Mouse (Mus musculus) adrenal gland (tissue): ENCODE data around the gene Nrxn3.

Source experiments
- intact Hi-C: fragments of 180-260 bp; cut with DNase I; formaldehyde crosslinking; loops from one replicate; pipeline ENCODE4 v1.15.1; 2025

Nrxn3 gene

DNA sequence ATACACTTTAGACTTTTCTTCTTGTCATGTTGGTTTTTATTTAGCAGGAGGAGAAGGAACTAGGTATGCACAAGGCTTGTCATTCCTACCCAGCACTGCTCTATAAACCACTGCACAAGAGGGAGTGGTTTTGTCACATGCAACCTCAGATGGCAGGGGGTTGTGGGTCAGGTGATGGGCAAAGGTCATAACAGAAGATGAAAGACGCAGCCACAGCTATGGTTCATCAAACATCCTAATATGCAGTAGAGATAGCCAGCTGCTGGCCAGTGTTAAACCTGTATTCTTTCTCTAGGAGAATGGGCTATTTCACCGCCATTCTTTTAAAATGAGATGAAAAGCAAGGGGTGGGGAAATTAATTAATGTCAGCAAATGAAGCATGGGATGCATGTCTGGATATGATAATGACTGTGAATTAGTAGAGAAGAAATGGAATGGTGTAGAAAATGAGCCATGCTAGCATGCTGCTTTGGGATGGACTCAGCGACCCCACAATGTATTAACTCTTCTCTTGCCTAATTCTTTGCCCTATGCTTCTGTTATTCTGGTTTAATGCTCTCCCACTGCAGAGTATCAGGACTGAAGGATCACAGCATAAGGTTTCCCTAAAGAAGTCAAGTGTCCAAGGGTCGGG is 313.4 kb downstream of the Nrxn3 start:
- intact Hi-C loops, result no loop called here

DNA sequence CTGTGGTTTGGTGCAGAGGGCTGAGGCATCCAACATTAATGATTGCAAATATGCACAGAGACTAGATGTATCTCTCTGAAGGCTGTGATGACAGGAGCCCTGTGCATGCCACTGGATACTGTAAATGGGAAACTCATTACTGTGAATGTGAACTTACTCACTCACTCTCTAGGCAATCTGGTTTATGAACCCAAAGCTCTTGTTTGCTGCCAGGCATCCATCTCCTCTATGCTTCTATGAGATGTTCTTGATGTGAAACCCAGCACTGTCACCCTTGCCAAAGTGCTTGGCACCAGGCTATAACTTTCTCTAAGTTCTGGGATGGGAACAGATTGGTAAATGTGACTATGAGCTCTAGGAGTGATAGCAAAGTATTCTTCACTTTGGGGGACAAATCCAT is 317.5 kb downstream of the Nrxn3 start:
- intact Hi-C loops, result no loop called here

DNA sequence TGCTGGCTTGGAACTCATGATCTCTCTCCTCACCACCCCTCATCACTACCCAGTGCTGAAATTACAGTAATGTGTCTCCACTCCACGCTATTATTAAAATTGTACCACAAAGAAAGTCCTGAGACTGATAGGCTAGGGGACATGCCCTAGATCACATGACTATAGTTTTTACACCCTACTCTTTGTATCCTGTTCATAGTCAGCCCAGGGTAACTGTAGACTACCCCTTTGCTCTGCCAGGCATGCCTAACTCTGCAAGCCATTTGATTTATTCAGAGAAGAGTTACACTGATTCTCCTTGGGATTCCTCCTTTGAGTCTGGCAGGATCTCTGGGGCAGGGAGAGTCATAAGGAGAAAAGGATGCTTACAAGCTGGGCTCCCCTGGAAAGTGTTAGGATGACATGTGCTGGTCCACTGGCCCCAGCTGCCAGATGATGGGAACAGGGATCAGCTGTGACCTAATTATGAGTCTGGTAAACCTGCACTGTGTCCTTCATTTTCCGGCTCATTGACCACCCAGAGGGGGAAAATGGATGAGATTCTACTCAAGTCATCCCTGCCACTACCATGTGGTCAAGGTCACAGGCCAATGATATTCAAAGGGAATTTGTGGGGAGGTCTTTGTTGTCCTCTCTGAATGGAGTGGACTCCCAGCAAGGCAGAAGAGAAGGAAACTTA is 318.9 kb downstream of the Nrxn3 start:
- intact Hi-C loops, result no loop called here

DNA sequence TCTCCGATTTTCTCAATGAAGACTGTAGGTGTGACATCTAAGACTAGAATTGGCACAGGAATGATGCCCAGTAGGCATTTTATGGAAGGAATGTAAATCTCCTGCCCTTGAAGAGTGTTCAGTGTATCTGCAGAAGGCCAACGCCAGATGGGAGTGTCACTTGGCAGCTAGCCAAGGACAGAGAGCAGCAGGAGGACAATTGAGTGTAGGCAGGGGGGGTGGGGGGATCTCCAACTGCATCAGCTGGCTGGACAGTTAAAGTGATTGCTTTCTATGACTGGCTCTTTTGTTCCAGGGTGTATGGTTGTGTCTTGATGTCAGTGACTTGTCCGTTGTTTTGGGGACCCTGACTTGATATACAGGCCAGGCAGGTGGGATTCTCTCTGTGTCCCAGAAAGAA is 326.6 kb downstream of the Nrxn3 start:
- intact Hi-C loops, result no loop called here

DNA sequence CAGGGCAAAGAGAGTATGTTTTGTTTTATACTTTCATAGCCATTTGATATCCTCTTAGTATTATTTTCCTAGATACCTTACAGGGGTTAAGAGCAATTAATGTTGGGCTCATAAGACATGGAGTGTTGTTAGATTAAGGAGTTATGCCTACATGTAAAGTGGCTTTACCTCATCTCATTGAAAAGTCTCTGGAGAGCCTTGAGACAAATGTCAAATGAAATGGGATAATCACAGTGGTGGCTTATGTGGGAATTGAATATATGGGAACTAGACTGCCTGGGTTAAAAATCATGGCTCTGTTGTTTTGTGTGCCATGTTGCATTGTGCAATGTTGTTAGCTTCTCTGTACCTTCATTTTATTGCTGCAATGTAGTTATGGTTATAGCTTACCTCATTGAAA is 327.0 kb downstream of the Nrxn3 start:
- intact Hi-C loops, result no loop called here

DNA sequence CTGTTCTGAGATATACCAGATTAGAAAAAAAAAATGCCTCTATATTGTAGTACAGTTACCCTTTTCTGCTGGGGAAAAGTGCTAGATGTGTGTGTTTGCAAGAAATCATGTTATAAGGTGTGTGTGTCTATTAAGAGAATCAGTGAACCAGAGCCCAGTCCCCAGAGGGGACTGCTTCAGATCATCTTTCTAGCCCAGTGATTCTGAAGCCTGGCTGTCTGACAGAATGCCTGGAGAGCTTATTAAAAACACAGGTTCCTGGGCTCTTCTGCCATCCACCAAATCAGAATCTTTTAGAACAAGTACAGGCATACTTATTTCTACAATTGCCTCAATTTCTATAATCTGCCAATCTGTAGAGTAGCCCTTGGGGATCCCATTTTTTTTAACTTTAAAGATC is 349.8 kb downstream of the Nrxn3 start:
- intact Hi-C loops, result no loop called here

DNA sequence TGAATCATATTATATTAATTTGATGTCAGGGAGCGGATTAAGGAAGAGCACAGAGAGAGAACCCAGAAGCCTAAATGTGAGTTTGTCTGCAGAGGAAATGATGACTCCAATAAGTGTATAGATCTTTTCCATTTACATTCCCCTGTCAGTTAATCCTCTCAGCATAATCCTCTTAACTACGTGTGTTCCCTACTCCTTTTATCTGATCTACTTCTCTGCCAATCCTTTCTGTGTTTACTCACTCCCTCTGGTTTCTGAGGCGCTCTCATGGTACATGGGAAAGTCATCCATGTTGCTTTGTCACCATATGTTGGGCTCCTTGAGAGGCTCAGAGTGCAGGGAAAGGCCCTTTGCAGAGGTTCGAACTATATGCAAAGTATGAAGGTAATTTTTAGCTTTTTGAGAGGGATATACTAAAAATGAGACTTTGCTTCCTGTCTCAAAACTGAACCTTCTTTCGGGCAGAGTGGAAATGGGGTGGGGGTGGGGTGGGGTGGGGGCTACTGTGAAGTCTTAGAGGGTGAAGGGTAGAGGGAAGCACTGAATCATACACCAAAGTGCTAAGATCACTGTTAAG is 350.6 kb downstream of the Nrxn3 start:
- intact Hi-C loops, result no loop called here

DNA sequence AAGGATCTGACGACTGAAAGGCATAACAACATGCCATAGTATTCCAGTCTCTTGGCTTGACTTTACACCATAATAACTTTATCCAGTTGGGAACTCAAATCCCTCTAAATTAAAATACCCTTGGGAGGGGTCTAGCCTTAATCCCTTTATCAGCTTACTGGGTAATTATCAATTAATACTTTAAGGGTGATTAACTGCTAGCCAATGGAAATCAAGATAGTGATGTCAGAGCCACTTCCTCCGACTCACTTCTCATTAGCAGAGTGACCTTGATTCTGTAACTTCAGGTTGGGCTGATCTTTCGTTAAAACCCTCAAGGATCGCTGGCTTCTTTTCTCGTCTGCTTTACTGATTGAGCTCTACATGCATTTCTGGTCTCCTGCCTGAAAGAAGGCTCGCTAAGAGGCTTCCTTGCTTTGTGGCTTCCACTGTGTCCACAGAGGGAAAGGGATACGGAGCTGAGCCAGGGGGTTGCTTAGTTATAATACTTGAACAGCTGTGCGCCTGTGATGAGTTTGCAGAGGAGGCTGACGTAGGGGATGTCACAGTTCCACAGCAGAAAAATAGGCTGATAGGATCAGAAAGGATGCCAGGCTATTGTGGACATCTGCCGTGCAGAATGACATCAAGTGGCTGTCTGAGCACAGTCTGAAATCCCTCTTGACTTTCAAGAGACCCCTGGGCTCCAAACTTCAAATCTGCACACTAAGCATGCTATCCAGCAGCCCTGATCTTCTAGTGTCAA is 352.0 kb downstream of the Nrxn3 start:
- intact Hi-C loops, result no loop called here

DNA sequence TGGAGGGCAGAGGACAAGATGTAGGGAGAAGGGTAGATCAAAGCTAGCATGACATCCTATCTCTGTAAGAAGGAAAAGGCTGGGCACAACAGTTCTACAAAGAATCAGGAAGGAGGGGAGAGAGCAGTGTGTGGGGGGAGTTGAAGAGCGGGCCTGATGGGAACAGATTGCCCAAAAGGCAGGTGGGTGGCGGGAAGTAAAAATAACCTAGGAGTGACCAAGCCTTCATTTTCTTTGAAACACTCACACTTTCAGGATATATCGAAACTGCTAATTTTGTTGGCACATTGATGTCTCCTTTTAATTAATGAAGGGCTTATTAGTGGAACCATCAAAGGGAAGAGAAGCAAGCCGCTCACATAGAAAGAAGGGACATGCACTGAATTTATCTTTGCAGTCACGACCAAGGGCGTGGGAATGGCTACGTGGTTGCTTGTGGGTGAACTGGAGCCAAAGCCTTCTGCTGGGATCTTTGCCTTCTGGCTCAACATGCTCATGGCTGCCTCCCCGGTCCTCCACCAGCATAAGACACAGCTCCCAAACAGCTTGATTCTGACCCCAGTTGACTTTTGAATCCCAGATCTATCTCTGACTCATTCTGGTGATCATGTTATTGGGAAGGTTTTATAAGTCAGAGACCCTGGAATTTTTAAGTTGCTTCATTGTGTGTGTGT is 371.3 kb downstream of the Nrxn3 start:
- intact Hi-C loops, result no loop called here

DNA sequence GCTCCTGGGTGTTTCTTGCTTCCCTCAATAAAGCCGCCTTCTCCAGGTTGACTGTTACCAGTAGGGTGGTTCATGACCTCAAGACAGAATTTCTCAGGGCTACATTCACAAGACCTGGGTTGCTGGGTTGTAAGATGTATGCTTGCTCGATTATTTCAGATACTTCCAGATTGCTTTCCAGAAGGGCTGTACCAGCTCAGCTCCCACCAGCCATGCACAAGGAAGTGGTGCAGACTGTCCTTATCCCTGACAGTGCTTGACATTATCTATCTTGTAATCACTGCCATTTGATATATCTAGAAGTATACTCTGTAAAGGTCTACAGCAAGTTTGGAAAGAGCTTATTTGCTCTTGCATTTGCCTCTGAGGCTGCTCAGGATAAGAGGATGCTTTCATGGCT is 374.9 kb downstream of the Nrxn3 start:
- intact Hi-C loops, result no loop called here

DNA sequence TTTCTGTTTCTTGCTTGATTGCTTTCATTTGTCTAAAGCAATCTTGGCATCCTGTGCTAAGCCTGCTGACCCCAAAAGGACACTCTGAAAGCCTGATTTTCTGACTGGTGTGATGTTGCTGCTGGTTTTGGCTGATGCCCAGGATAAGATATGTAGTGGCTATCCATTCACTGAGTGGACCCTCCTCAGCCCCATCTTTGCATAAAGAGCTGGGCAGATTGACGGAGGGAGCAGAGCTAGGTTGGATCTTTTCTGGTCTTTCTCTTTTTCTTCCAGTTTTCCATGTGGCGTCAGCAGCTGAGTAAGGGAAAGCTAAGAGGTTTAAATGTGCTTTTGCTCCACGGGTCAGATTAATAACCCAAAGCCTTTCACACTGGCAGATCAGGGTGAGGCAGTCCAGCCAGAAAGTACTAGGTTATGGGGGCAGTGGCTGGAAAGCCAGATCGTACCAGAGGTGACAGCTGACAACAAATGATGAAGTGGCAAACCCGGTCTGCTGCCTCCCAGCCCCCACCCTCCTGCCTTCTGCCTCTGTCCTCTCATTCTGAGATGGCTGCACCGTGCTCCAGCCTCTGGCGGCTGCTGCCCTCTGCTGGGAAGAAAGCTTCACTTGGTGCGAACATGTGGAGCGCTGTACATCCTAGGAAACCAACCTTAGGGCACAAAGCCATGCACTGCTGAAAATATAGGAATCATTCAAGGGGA is 383.5 kb downstream of the Nrxn3 start:
- intact Hi-C loops, result loop anchor here (1.0 to 10.0 kb wide), 3 partner anchors 115 to 701 kb away; no protein-coding TSS in a partner anchor

DNA sequence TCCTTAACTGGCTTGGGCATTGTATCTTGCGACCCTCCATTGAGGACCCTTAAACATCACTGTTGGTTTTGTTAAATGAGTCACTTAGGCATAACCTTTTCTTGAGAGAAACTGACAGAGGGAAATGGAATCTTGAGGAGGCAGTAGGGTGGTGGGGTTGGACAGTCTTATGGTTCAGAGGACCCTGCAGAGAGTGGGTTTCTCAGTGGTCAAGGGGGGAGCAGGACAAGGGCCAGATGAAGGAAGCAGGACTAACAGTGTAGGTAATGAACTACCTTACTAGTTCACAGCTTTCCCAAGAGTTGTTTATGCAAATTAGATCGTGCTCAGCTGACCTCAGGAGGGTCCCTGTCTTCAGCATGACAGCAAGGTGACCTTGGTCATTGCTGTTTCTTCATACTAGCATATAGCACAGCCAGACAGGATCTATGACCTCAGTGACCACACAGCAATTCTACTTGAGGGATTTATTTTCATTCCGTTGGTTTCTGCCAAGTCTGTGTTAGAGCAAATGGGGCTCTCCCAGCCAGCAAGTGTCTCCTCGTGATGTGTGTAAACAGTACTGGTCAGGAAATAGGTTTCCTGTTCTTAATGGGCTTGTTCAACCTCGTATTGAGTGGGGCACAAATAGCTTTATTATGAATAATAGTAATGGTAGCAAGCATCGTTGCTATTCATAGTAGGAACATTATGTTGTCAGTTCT is 384.4 kb downstream of the Nrxn3 start:
- intact Hi-C loops, result loop anchor here (1.0 to 10.0 kb wide), 3 partner anchors 116 to 702 kb away; no protein-coding TSS in a partner anchor

DNA sequence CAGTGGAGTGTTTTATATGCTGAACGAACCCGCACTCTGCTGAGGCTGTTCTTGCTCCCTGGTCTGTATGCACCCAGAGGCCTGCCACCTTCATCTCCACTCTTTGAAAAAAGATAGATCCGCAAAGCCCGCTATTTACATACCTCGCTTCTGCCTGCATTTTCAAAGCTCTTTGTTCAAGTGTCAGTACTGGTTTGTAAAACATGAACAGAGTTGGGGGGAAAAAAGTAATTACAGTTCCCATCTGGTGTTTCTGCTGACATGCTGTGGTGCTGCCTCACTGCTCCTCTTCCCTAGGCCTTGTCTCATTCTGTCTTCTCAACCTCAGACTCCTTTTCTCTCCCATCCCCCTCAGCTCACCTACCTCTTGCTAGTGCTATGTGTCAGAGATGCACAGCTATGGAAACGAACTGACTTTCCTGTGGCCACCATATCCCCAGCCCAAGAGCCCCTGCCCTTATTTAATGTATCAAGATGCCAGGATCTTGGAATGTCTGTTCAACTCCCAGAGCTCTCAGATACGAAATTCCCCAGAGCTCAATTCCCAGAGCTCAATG is 387.2 kb downstream of the Nrxn3 start:
- intact Hi-C loops, result loop anchor here (10.0 kb wide), 2 partner anchors 405 to 705 kb away; no protein-coding TSS in a partner anchor

DNA sequence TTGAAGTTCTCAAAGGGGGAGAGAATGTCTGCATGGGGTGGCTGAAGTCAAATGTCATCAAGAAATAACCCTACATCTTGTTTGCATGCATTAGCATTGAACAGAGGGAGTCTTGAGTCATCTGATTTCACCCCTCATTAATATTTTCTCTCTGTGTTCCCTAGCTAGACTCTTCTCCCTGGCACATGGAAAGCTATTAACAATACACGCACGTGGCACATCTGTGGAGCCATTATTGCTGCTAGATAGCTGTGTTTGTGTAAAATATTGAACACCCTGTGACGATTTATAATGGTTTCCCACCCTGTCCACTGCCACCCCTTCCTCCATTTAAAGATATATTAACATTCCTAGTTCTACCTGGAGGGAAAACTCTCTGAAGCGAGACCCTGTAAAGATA is 405.9 kb downstream of the Nrxn3 start:
- intact Hi-C loops, result no loop called here

DNA sequence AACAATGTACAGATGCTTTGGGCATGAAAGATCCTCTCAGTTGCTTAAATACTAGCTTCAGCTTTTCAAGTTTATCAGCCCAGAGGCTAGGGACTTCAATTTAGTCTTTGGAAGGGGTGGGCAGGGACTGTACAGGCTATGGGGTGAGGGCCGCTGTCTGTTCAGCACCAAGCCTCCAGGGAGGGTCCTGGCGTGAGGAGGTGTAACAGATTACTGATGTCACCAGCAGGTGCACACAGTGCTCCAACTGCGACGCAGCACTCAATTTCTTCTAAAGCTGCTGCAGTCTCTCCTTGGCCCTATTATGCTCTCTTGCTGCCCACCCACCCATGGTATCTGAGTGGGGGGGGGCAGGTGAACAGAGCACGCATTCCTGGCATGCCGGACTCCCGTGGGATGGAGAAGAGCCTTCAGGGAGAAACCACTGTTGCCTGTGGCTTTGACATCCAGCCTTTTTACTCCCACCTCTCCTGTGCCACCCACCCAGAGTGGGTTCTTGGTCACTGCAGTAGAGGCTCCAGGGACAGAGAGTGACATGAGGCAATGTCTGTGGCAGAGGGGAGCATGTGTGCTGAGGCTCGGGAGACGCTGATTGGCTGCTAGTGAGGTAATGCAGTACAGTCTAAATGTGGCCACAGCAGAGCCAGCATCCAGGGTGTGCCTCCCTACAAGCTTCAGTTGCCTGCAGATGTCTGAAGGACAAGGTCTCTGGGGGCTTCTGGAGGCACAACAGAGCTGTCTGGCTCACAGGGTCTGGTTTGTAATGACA is 406.6 kb downstream of the Nrxn3 start:
- intact Hi-C loops, result no loop called here

DNA sequence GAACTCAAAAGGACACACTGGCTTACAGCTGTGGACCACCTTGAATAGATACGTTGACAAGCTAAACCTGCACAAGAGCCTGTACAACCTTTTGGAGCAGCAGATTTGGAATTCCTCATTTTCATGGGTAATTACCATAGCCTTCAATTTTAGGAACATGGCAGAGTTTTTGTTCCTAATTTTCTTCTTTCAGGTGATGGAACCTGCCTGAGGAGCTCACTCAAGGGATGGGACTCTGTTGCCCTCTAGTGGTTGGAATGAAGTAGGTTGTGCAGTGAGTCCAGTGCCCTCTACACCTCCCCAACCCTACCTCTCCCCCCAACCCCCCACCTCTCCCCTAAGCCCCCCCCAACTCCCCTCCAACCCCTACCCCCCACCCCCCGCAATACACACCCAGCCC is 411.7 kb downstream of the Nrxn3 start:
- intact Hi-C loops, result loop anchor here (10.0 kb wide), 1 partner anchor 170 kb away; no protein-coding TSS in a partner anchor

DNA sequence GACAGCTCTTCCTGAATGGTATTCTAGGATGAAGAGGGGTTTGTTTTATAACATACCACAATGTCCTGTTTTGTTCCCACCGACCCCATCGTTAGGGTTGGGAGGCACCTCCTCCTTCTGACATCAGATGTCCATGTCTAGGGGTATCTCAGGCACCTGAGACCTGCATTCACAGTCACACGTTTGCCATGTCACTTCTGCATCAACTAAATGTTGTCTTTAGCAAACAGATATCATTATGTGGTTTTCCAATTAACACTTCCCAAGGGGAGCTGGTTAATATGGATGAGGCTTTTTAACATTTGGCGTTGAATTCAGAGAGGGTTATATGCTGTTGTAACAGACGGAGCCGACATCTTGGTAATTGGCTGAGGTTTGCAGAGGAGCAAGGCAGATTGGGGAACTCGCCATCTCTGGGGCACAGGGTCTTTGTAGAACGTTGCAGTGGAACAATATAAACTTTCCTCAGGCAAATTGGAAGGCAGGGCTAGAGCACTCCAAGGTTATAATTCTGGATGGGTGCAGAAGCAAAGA is 412.2 kb downstream of the Nrxn3 start:
- intact Hi-C loops, result loop anchor here (10.0 kb wide), 1 partner anchor 170 kb away; no protein-coding TSS in a partner anchor

DNA sequence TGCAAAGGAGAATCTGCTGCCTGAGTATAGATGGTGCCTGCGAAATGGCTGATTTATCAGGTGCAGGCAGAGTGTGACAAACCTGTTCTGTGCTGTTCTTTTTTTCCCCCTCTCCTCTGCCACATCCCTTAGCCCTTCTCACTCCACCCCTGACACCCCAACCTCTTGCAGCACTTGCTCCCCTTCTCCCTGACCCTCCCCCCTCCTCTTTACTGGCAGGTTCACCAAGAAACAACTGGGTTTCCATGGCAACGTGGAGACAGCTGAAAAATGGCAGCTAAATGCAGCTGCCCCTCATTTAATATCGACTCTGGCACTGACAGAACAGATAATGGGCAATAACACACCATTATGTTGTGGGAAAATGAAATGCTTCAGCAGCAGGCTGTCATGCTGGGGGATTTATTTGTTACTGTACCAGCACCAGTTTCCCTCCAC is 426.3 kb downstream of the Nrxn3 start:
- intact Hi-C loops, result no loop called here

DNA sequence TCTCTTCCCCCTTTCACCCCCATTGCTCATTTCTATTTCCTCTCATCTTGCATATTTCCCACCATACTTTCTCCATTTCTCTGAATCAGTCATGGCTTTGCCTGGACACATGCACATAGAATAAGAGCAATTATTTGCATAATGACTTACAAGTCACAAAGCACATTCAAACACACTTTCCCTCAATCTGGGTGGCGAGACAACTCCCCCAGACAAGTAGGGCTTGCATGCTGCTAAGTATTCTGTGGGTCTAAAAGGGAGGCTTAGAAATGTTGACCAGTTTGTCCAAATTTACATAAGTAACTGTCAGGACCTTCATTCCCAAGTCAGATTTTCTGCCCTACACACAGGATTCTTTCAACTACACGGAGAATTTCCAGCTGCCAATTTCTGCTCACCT is 426.8 kb downstream of the Nrxn3 start:
- intact Hi-C loops, result no loop called here
